ENCODE assay signal across 8 mouse cellular contexts in genomic region chr17:21517130-21517671, GRCm38 (mm10). TPM values are rescaled to one million over a fixed set of nuclear protein-coding genes. Genes with fewer than 3 reads are reported as not detected.
A peak's percentile ranks its signal among the peaks of the same experiment; 100 is the strongest.
DNase-seq lines count a peak whose midpoint lies in the region; ATAC-seq and TF ChIP-seq lines count a peak whose summit lies in the region.

No protein-coding gene starts in this region.

- no peak for DNase-seq in heart, adult 9 months (ENCODE audit: low spot score in 2 of 2)
- no peak for DNase-seq in ES-E14 (ENCODE audit: low read depth, low spot score)
- no peak for DNase-seq in thymus, postnatal 25 days
- no peak for DNase-seq in adrenal gland, postnatal 14 days
- no peak for DNase-seq in right cerebral cortex, postnatal 25 days

- H3K9ac ChIP-seq in heart, embryonic 12.5 days: peak overlapping the region; percentile 74
- peak overlapping the region; percentile 92; the same call in 1 of the 2 replicates for H3K9ac ChIP-seq in ES-E14 (ENCODE audit: insufficient read depth, low read depth, low read length, poor library complexity, severe bottlenecking)

- H3K36me3 ChIP-seq in heart, embryonic 12.5 days: peaks cover under 1% of the 10 kb centered on the region
- no peaks in the 10 kb centered on the region for H3K36me3 ChIP-seq in ES-E14 (ENCODE audit: control insufficient read depth, insufficient read depth, low read length, poor library complexity, severe bottlenecking)
- no peaks in the 10 kb centered on the region for H3K36me3 ChIP-seq in macrophage (ENCODE audit: inconsistent target)

- no peaks in the 10 kb centered on the region for H3K4me1 ChIP-seq in heart, embryonic 12.5 days (replicated peaks)
- H3K4me1 ChIP-seq in ES-E14 (ENCODE audit: control insufficient read depth in 2 of 2, insufficient read depth in 2 of 2, low read length in 2 of 2, poor library complexity in 1 of 2): peaks cover 0 to 3% of the 10 kb centered on the region in 2 experiments; a peak in 1 of 4 replicates

- peak overlapping the region; percentile 76 for H3K4me2 ChIP-seq in heart, embryonic 12.5 days

- in situ Hi-C loops in ES-E14 (cut with MboI; ENCODE audit: low sequenced_read_pairs in 2 of 2, unreplicated experiment in 2 of 2): no loop called here

- peak overlapping the region; percentile 85 for H3K27ac ChIP-seq in heart, embryonic 12.5 days (ENCODE audit: poor library complexity, severe bottlenecking)
- H3K27ac ChIP-seq in ES-E14 (ENCODE audit: insufficient read depth, low read depth, low read length, poor library complexity, severe bottlenecking) (no peak overlapping the region; the same call in 1 of the 2 replicates), macrophage (peak overlapping the region; percentile 79)

- peak overlapping the region; percentile 57 for H3K4me3 ChIP-seq in heart, embryonic 12.5 days
- H3K4me3 ChIP-seq in ES-E14 (ENCODE audit: insufficient read depth in 1 of 2, low read depth in 1 of 2, low read length in 2 of 2, poor library complexity in 1 of 2, severe bottlenecking in 1 of 2): peak overlapping the region; percentile 72 to 78; a peak in 3 of 4 replicates
- peak overlapping the region; percentile 60 for H3K4me3 ChIP-seq in macrophage (ENCODE audit: inconsistent target)

- no peaks in the 10 kb centered on the region for H3K79me2 ChIP-seq in macrophage (ENCODE audit: inconsistent target)

- 42% methylated on average over 4 of the region's 4 CpGs for WGBS in heart, embryonic 12.5 days
- 29% methylated on average over 4 of the region's 4 CpGs for WGBS in macrophage (ENCODE audit: missing documents)

- no peaks in the 10 kb centered on the region; the same call in 1 of the 2 replicates for H3K9me3 ChIP-seq in heart, embryonic 12.5 days (replicated peaks)
- peaks cover 3% of the 10 kb centered on the region; the same call in 1 of the 2 replicates for H3K9me3 ChIP-seq in ES-E14 (ENCODE audit: control insufficient read depth, insufficient read depth, low read depth, low read length)

- H3K27me3 ChIP-seq in heart, embryonic 12.5 days (replicated peaks): no peaks in the 10 kb centered on the region

- no peak for ATAC-seq in heart, embryonic 12.5 days (ENCODE audit: insufficient number of reproducible peaks, low FRiP score)
- ATAC-seq in hematopoietic stem cell, adult 5-6 weeks (replicated peaks in 1 of 2; ENCODE audit: insufficient read depth in 1 of 2, low FRiP score in 2 of 2, low TSS enrichment in 1 of 2, low read depth in 1 of 2, poor library complexity in 2 of 2, severe bottlenecking in 2 of 2): peak; percentile 0 to 4; a peak in 1 of 4 replicates

TF ChIP-seq in ES-E14, 5 proteins besides CTCF, POLR2A, EP300 and RAD21:
- TF ChIP-seq CHD2 (IDR thresholded peaks at IDR 0.05; ENCODE audit: low read depth, low read length): no peak
- peak; percentile 82 for TF ChIP-seq ZNF384 (IDR thresholded peaks at IDR 0.05; ENCODE audit: low read depth, low read length)

RNA-seq across cellular contexts. Expression of gene Zfp52, which starts 18.1 kb away (rescaled TPM):
- 2.6 and 2.9 TPM in 2 replicates for polyA plus RNA-seq in heart, embryonic 12.5 days (2016; fragmentation: Nextera tagmentation; extraction: Ambion mirVana)
- 3.4 and 3.7 TPM in 2 replicates for total RNA-seq in ES-E14 (2012; rRNA removed)
- 37.0 and 59.6 TPM in 2 replicates for total RNA-seq in hematopoietic stem cell, adult 5-6 weeks (2017)
- total RNA-seq in macrophage (2018; cell fraction: chromatin; rRNA removed): 10 to 100 TPM; 10.2 to 42.3 (median 20.7) TPM
- total RNA-seq in macrophage (2018; cell fraction: cytosol; rRNA removed): 10 to 100 TPM in 15 of 26 experiments, 1 to 10 TPM in 11; 6.6 to 14.7 (median 10.3) TPM
- 10 to 100 TPM in 25 of 26 experiments, 1 to 10 TPM in 1; 9.6 to 30.4 (median 18.9) TPM for total RNA-seq in macrophage (2018; cell fraction: nucleus; rRNA removed)
- 11.0 to 21.1 TPM (median 13.0 TPM) in 3 replicates for polyA plus RNA-seq in macrophage (2018)
- total RNA-seq in adrenal gland, postnatal 14 days (2021): 30.6 and 31.5 TPM in 2 replicates

RNA-seq across cellular contexts. Expression of gene Zfp53, which starts 28.4 kb away (rescaled TPM):
- polyA plus RNA-seq in heart, embryonic 12.5 days (2016; fragmentation: Nextera tagmentation; extraction: Ambion mirVana): 5.6 and 5.9 TPM in 2 replicates
- 5.0 and 5.9 TPM in 2 replicates for total RNA-seq in ES-E14 (2012; rRNA removed)
- total RNA-seq in hematopoietic stem cell, adult 5-6 weeks (2017): 19.3 and 19.5 TPM in 2 replicates
- 10 to 100 TPM in 9 of 26 experiments, 1 to 10 TPM in 17; 1.2 to 23.3 (median 6.8) TPM for total RNA-seq in macrophage (2018; cell fraction: chromatin; rRNA removed)
- total RNA-seq in macrophage (2018; cell fraction: cytosol; rRNA removed): 10 to 100 TPM in 2 of 26 experiments, 1 to 10 TPM in 24; 2.4 to 10.5 (median 7.0) TPM
- total RNA-seq in macrophage (2018; cell fraction: nucleus; rRNA removed): 10 to 100 TPM in 10 of 26 experiments, 1 to 10 TPM in 16; 1.5 to 19.9 (median 7.9) TPM
- polyA plus RNA-seq in macrophage (2018): 5.6 to 11.7 TPM (median 10.3 TPM) in 3 replicates
- 4.8 and 5.6 TPM in 2 replicates for total RNA-seq in adrenal gland, postnatal 14 days (2021)

RNA-seq across cellular contexts. Expression of gene Zfp948, which starts 49.6 kb away (rescaled TPM):
- 14.4 and 15.1 TPM in 2 replicates for polyA plus RNA-seq in heart, embryonic 12.5 days (2016; fragmentation: Nextera tagmentation; extraction: Ambion mirVana)
- 8.2 and 8.9 TPM in 2 replicates for total RNA-seq in ES-E14 (2012; rRNA removed)
- 2.0 and 3.5 TPM in 2 replicates for total RNA-seq in hematopoietic stem cell, adult 5-6 weeks (2017)
- 10 to 100 TPM in 24 of 26 experiments, 1 to 10 TPM in 2; 4.2 to 34.9 (median 17.9) TPM for total RNA-seq in macrophage (2018; cell fraction: chromatin; rRNA removed)
- total RNA-seq in macrophage (2018; cell fraction: cytosol; rRNA removed): 1 to 10 TPM; 2.5 to 7.8 (median 5.3) TPM
- 10 to 100 TPM in 25 of 26 experiments, 1 to 10 TPM in 1; 9.8 to 33.5 (median 16.8) TPM for total RNA-seq in macrophage (2018; cell fraction: nucleus; rRNA removed)
- 5.0 to 9.7 TPM (median 7.9 TPM) in 3 replicates for polyA plus RNA-seq in macrophage (2018)
- 10.2 and 12.9 TPM in 2 replicates for total RNA-seq in adrenal gland, postnatal 14 days (2021)
